Comparison of ENCODE assay signal across 9 mouse cellular contexts in genomic region chr1:69591328-69591801, GRCm38 (mm10).
DNase-seq lines count a peak whose midpoint lies in the region; ATAC-seq and TF ChIP-seq lines count a peak whose summit lies in the region.
"Had no signal": no experiment of that assay in that cellular context is flagged by ENCODE, and none has a peak within 500 bp of the region (broad histone marks: within the 10 kb centered on the region; RNA-seq: fewer than 3 reads in every experiment).

No protein-coding gene starts in this region.

- no peak for DNase-seq in midbrain, embryonic 11.5 days (ENCODE audit: low spot score, missing footprints)
- DNase-seq in cerebellum, adult 2 months, result peak; percentile 41 to 43
- DNase-seq in forebrain, embryonic 14.5 days (ENCODE audit: low spot score), result peak; percentile 49
- no peak for DNase-seq in urinary bladder, adult 2 months (ENCODE audit: low spot score)
- no peak for DNase-seq in left cerebral cortex, postnatal 10 days (ENCODE audit: extremely low spot score in 1 of 2, low spot score in 2 of 2)

- no peak for TF ChIP-seq CTCF in cerebellum, adult 2 months (IDR thresholded peaks at IDR 0.05; ENCODE audit: borderline replicate concordance, insufficient read depth, low read depth, low read length)

- no peak for ATAC-seq in midbrain, embryonic 16.5 days
- ATAC-seq in midbrain, embryonic 11.5 days (ENCODE audit: low FRiP score), result no peak
- ATAC-seq in forebrain, embryonic 14.5 days, result peak; percentile 48; the same call in 1 of the 2 replicates
- no peak for ATAC-seq in kidney, embryonic 16.5 days (ENCODE audit: low FRiP score, low TSS enrichment)
- peak; percentile 46; the same call in 1 of the 2 replicates for ATAC-seq in neural tube, embryonic 14.5 days (ENCODE audit: low read depth)

- no peak overlapping the region for H3K27ac ChIP-seq in midbrain, embryonic 16.5 days (ENCODE audit: low read length)
- H3K27ac ChIP-seq in midbrain, embryonic 11.5 days (ENCODE audit: low read depth, low read length), result no peak overlapping the region
- H3K27ac ChIP-seq in cerebellum, adult 2 months (ENCODE audit: insufficient read depth, low read length), result no peak overlapping the region
- no peak overlapping the region for H3K27ac ChIP-seq in forebrain, embryonic 14.5 days (ENCODE audit: low read depth, low read length)
- H3K27ac ChIP-seq in kidney, embryonic 16.5 days (ENCODE audit: low read length), result no peak overlapping the region
- no peak overlapping the region for H3K27ac ChIP-seq in neural tube, embryonic 14.5 days (ENCODE audit: low read depth, low read length)

- WGBS in midbrain, embryonic 16.5 days, result 58% methylated on average over 7 of the region's 7 CpGs
- 71% methylated on average over 7 of the region's 7 CpGs for WGBS in midbrain, embryonic 11.5 days
- WGBS in cerebellum, adult 2 months, result 9% methylated on average over 7 of the region's 7 CpGs
- WGBS in forebrain, embryonic 14.5 days, result 41% methylated on average over 7 of the region's 7 CpGs
- 13% methylated on average over 7 of the region's 7 CpGs for WGBS in kidney, embryonic 16.5 days
- WGBS in neural tube, embryonic 14.5 days, result 16% methylated on average over 7 of the region's 7 CpGs

- intact Hi-C loops in left cerebral cortex, postnatal 10 days (cut with DNase I), result no loop called here

- H3K36me3 ChIP-seq in midbrain, embryonic 16.5 days (ENCODE audit: control insufficient read depth, insufficient read depth, low read length), result no peaks in the 10 kb centered on the region
- no peaks in the 10 kb centered on the region for H3K36me3 ChIP-seq in midbrain, embryonic 11.5 days (ENCODE audit: control insufficient read depth, insufficient read depth, low read length)
- no peaks in the 10 kb centered on the region for H3K36me3 ChIP-seq in forebrain, embryonic 14.5 days (ENCODE audit: control insufficient read depth, insufficient read depth, low read length)
- no peaks in the 10 kb centered on the region for H3K36me3 ChIP-seq in kidney, embryonic 16.5 days (ENCODE audit: insufficient read depth, low read length)
- H3K36me3 ChIP-seq in neural tube, embryonic 14.5 days (ENCODE audit: control insufficient read depth, insufficient read depth, low read length), result no peaks in the 10 kb centered on the region

- no peak for TF ChIP-seq POLR2A in cerebellum, adult 2 months (IDR thresholded peaks at IDR 0.05; ENCODE audit: borderline replicate concordance, insufficient read depth, low read length)

- no peak overlapping the region for H3K9ac ChIP-seq in midbrain, embryonic 16.5 days (ENCODE audit: low read depth, low read length)
- H3K9ac ChIP-seq in midbrain, embryonic 11.5 days (ENCODE audit: low read length), result no peak overlapping the region
- no peak overlapping the region for H3K9ac ChIP-seq in forebrain, embryonic 14.5 days (ENCODE audit: low read length)
- H3K9ac ChIP-seq in kidney, embryonic 16.5 days (replicated peaks; ENCODE audit: low read length), result 0 out of 2 replicates have a peak overlapping the region, but pooled peaks have one; percentile 10
- H3K9ac ChIP-seq in neural tube, embryonic 14.5 days (replicated peaks; ENCODE audit: low read depth, low read length), result no peak overlapping the region

- H3K9me3 ChIP-seq in midbrain, embryonic 16.5 days (replicated peaks; ENCODE audit: control insufficient read depth, low read length, poor library complexity, severe bottlenecking), result no peaks in the 10 kb centered on the region
- H3K9me3 ChIP-seq in midbrain, embryonic 11.5 days (ENCODE audit: control insufficient read depth, low read length), result no peaks in the 10 kb centered on the region
- no peaks in the 10 kb centered on the region for H3K9me3 ChIP-seq in forebrain, embryonic 14.5 days (replicated peaks; ENCODE audit: control insufficient read depth, low read length)
- no peaks in the 10 kb centered on the region for H3K9me3 ChIP-seq in kidney, embryonic 16.5 days (ENCODE audit: low read length)
- no peaks in the 10 kb centered on the region for H3K9me3 ChIP-seq in neural tube, embryonic 14.5 days (ENCODE audit: control insufficient read depth, low read length)
- H3K9me3 ChIP-seq: megakaryocyte, embryonic 14.5 days had no signal

- peaks cover 8% of the 10 kb centered on the region; the same call in 1 of the 2 replicates for H3K4me1 ChIP-seq in midbrain, embryonic 16.5 days (ENCODE audit: control insufficient read depth, insufficient read depth, low read length)
- no peaks in the 10 kb centered on the region for H3K4me1 ChIP-seq in midbrain, embryonic 11.5 days (ENCODE audit: control insufficient read depth, insufficient read depth, low read length)
- H3K4me1 ChIP-seq in cerebellum, adult 2 months (ENCODE audit: control insufficient read depth, insufficient read depth, low read length), result peaks cover 3% of the 10 kb centered on the region; the same call in 1 of the 2 replicates
- H3K4me1 ChIP-seq in forebrain, embryonic 14.5 days (ENCODE audit: control insufficient read depth, insufficient read depth, low read length), result peaks cover 5% of the 10 kb centered on the region; the same call in 1 of the 2 replicates
- H3K4me1 ChIP-seq in kidney, embryonic 16.5 days (ENCODE audit: insufficient read depth, low read length), result peaks cover 6% of the 10 kb centered on the region; the same call in 1 of the 2 replicates
- H3K4me1 ChIP-seq in neural tube, embryonic 14.5 days (ENCODE audit: control insufficient read depth, insufficient read depth, low read length), result peaks cover 8% of the 10 kb centered on the region; the same call in 1 of the 2 replicates

- no peaks in the 10 kb centered on the region for H3K27me3 ChIP-seq in midbrain, embryonic 16.5 days (ENCODE audit: control insufficient read depth, insufficient read depth, low read depth, low read length)
- no peaks in the 10 kb centered on the region for H3K27me3 ChIP-seq in midbrain, embryonic 11.5 days (ENCODE audit: control insufficient read depth, insufficient read depth, low read length)
- no peaks in the 10 kb centered on the region for H3K27me3 ChIP-seq in cerebellum, adult 2 months (ENCODE audit: control insufficient read depth, insufficient read depth, low read length)
- no peaks in the 10 kb centered on the region for H3K27me3 ChIP-seq in forebrain, embryonic 14.5 days (replicated peaks; ENCODE audit: control insufficient read depth, insufficient read depth, low read length)
- H3K27me3 ChIP-seq in kidney, embryonic 16.5 days (ENCODE audit: insufficient read depth, low read length), result no peaks in the 10 kb centered on the region
- no peaks in the 10 kb centered on the region for H3K27me3 ChIP-seq in neural tube, embryonic 14.5 days (ENCODE audit: control insufficient read depth, insufficient read depth, low read length)
- H3K27me3 ChIP-seq: megakaryocyte, embryonic 14.5 days had no signal

- no peak overlapping the region for H3K4me3 ChIP-seq in midbrain, embryonic 16.5 days (ENCODE audit: low read depth, low read length)
- H3K4me3 ChIP-seq in midbrain, embryonic 11.5 days (ENCODE audit: low read depth, low read length), result no peak overlapping the region
- H3K4me3 ChIP-seq in cerebellum, adult 2 months (replicated peaks; ENCODE audit: insufficient read depth, low read depth, low read length), result peak overlapping the region; percentile 56
- H3K4me3 ChIP-seq in forebrain, embryonic 14.5 days (ENCODE audit: low read depth, low read length), result no peak overlapping the region
- H3K4me3 ChIP-seq in kidney, embryonic 16.5 days (ENCODE audit: low read length), result peak overlapping the region; percentile 23
- no peak overlapping the region for H3K4me3 ChIP-seq in neural tube, embryonic 14.5 days (ENCODE audit: low read depth, low read length)
- H3K4me3 ChIP-seq: megakaryocyte, embryonic 14.5 days had no signal

- H3K4me2 ChIP-seq in midbrain, embryonic 16.5 days (ENCODE audit: low read length), result peak overlapping the region; percentile 1; the same call in 1 of the 2 replicates
- H3K4me2 ChIP-seq in midbrain, embryonic 11.5 days, result no peak overlapping the region
- no peak overlapping the region for H3K4me2 ChIP-seq in forebrain, embryonic 14.5 days (ENCODE audit: low read length)
- H3K4me2 ChIP-seq in kidney, embryonic 16.5 days (replicated peaks; ENCODE audit: low read depth, low read length), result peak overlapping the region; percentile 39
- peak overlapping the region; percentile 36; the same call in 1 of the 2 replicates for H3K4me2 ChIP-seq in neural tube, embryonic 14.5 days (ENCODE audit: low read depth, low read length)

Comparison
In these comparisons a context has a peak if more than half of its experiments do, and no peak if none do; other contexts are left out.
1. H3K4me2 ChIP-seq: peak in midbrain, embryonic 16.5 days (single experiment), kidney, embryonic 16.5 days (single experiment) and neural tube, embryonic 14.5 days (single experiment); none in midbrain, embryonic 11.5 days (single experiment) and forebrain, embryonic 14.5 days (single experiment).
2. ATAC-seq: peak in forebrain, embryonic 14.5 days (single experiment) and neural tube, embryonic 14.5 days (single experiment); none in midbrain, embryonic 16.5 days (single experiment), midbrain, embryonic 11.5 days (single experiment) and kidney, embryonic 16.5 days (single experiment).
3. H3K4me3 ChIP-seq: peak in cerebellum, adult 2 months (single experiment) and kidney, embryonic 16.5 days (single experiment); none in midbrain, embryonic 16.5 days (single experiment), midbrain, embryonic 11.5 days (single experiment), forebrain, embryonic 14.5 days (single experiment) and neural tube, embryonic 14.5 days (single experiment).
4. DNase-seq: peak in cerebellum, adult 2 months (2 of 2) and forebrain, embryonic 14.5 days (single experiment); none in midbrain, embryonic 11.5 days (single experiment), urinary bladder, adult 2 months (single experiment) and left cerebral cortex, postnatal 10 days (0 of 2).